Mouse (Mus musculus): Measurements from ENCODE around the gene Reps2.

GRCm38 (mm10) chrX:162653518-162653917 is 10.1 kb upstream of the Reps2 start:
- no peak for TF ChIP-seq GATA2 (IDR thresholded peaks at IDR 0.05; ENCODE audit: borderline replicate concordance, low read depth, low read length)
- no peak for TF ChIP-seq GATA1 (IDR thresholded peaks at IDR 0.05; ENCODE audit: borderline replicate concordance, low read length)
- no peak for TF ChIP-seq CTCF (IDR thresholded peaks at IDR 0.05; ENCODE audit: low read depth, low read length)
- TF ChIP-seq POLR2AphosphoS5 (IDR thresholded peaks at IDR 0.05; ENCODE audit: insufficient replicate concordance, low read depth, low read length) = no peak
